Comparison of ENCODE assay signal across 8 mouse cellular contexts in the genomic region with DNA sequence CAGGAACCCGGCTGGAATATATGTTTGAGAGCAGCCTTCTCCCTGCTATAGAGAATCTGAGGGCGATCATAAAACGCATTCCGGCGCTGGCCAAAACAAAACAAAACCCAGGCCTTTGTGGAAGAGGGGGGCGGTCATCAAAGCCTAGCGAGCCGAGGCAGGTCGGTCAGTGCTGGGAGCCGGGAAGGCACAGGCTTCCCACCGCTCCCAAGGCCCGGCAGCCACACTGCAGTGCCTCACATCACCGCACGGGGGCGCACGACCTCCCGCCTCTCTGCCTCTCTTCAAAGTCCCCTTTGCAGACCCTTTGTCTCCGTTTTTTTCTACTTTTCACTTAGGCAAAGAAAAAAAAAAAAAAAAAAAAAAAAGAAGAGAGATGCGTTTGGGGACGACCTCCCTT. TPM values are rescaled to one million over a fixed set of nuclear protein-coding genes. Genes with fewer than 3 reads are reported as not detected.
DNase-seq lines count a peak whose midpoint lies in the region; ATAC-seq lines count a peak whose summit lies in the region.

No protein-coding gene starts in this region.

- H3K4me1 ChIP-seq in embryonic facial prominence, embryonic 11.5 days (ENCODE audit: control insufficient read depth, insufficient read depth, low read length) = no peaks in the 10 kb centered on the region
- no peaks in the 10 kb centered on the region for H3K4me1 ChIP-seq in heart, embryonic 16.5 days (ENCODE audit: control insufficient read depth, insufficient read depth, low read length)
- 0 out of 2 replicates have a peak, but pooled peaks cover 2% of the 10 kb centered on the region for H3K4me1 ChIP-seq in lung, embryonic 15.5 days

- no peak overlapping the region for H3K27ac ChIP-seq in embryonic facial prominence, embryonic 11.5 days (replicated peaks; ENCODE audit: low read depth, low read length)
- H3K27ac ChIP-seq in heart, embryonic 16.5 days (ENCODE audit: low read length) = no peak overlapping the region
- H3K27ac ChIP-seq in lung, embryonic 15.5 days = no peak overlapping the region

- no peaks in the 10 kb centered on the region for H3K9me3 ChIP-seq in embryonic facial prominence, embryonic 11.5 days (replicated peaks; ENCODE audit: control insufficient read depth, low read length)
- H3K9me3 ChIP-seq in heart, embryonic 16.5 days (replicated peaks; ENCODE audit: control insufficient read depth, low read length) = no peaks in the 10 kb centered on the region
- no peaks in the 10 kb centered on the region for H3K9me3 ChIP-seq in lung, embryonic 15.5 days

- peak; percentile 23 for DNase-seq in 416B (ENCODE audit: low read depth)
- DNase-seq in adrenal gland, adult 18-20 months (ENCODE audit: low spot score in 2 of 2) = peak; percentile 63 to 77
- DNase-seq in embryonic facial prominence, embryonic 11.5 days (ENCODE audit: low spot score) = peak; percentile 88
- DNase-seq in kidney, postnatal 25 days = peak; percentile 67 to 69
- DNase-seq in retina, embryonic 14.5 days (ENCODE audit: low spot score) = peak; percentile 92
- DNase-seq in urinary bladder, postnatal 25 days (ENCODE audit: low spot score) = peak; percentile 69

- no peaks in the 10 kb centered on the region for H3K27me3 ChIP-seq in embryonic facial prominence, embryonic 11.5 days (ENCODE audit: control insufficient read depth, insufficient read depth, low read length)
- H3K27me3 ChIP-seq in heart, embryonic 16.5 days (ENCODE audit: control insufficient read depth, insufficient read depth, low read length) = peaks cover 6% of the 10 kb centered on the region; the same call in 1 of the 2 replicates
- H3K27me3 ChIP-seq in lung, embryonic 15.5 days = peaks cover 4% of the 10 kb centered on the region; the same call in 1 of the 2 replicates

- H3K9ac ChIP-seq in embryonic facial prominence, embryonic 11.5 days (replicated peaks; ENCODE audit: low read length) = peak overlapping the region; percentile 52
- no peak overlapping the region for H3K9ac ChIP-seq in heart, embryonic 16.5 days (ENCODE audit: low read length)
- no peak overlapping the region for H3K9ac ChIP-seq in lung, embryonic 15.5 days

- peak overlapping the region; percentile 33; the same call in 1 of the 2 replicates for H3K4me2 ChIP-seq in embryonic facial prominence, embryonic 11.5 days (ENCODE audit: low read depth, low read length)
- H3K4me2 ChIP-seq in heart, embryonic 16.5 days (ENCODE audit: low read depth, low read length) = peak overlapping the region; percentile 18; the same call in 1 of the 2 replicates
- peak overlapping the region; percentile 35 for H3K4me2 ChIP-seq in lung, embryonic 15.5 days

- peak; percentile 41; the same call in 1 of the 2 replicates for ATAC-seq in embryonic facial prominence, embryonic 11.5 days (replicated peaks; ENCODE audit: insufficient number of reproducible peaks, low FRiP score, low TSS enrichment, low read depth)
- no peak for ATAC-seq in heart, embryonic 16.5 days (replicated peaks; ENCODE audit: extremely low read depth, insufficient read depth, low FRiP score)
- ATAC-seq in lung, embryonic 15.5 days (ENCODE audit: borderline replicate concordance, extremely low read depth, low FRiP score, low TSS enrichment) = 0 out of 2 replicates have a peak, but pooled peaks have one; percentile 32

- WGBS in embryonic facial prominence, embryonic 11.5 days = 1% methylated on average over 20 of the region's 20 CpGs
- WGBS in heart, embryonic 16.5 days = 4% methylated on average over 20 of the region's 20 CpGs
- WGBS in lung, embryonic 15.5 days = 2% methylated on average over 20 of the region's 20 CpGs

- H3K4me3 ChIP-seq in embryonic facial prominence, embryonic 11.5 days (ENCODE audit: low read depth, low read length) = no peak overlapping the region
- H3K4me3 ChIP-seq in heart, embryonic 16.5 days (ENCODE audit: low read length) = no peak overlapping the region
- H3K4me3 ChIP-seq in lung, embryonic 15.5 days = no peak overlapping the region

- no peaks in the 10 kb centered on the region for H3K36me3 ChIP-seq in embryonic facial prominence, embryonic 11.5 days (replicated peaks; ENCODE audit: control insufficient read depth, insufficient read depth, low read depth, low read length)
- no peaks in the 10 kb centered on the region for H3K36me3 ChIP-seq in heart, embryonic 16.5 days (ENCODE audit: control insufficient read depth, insufficient read depth)
- no peaks in the 10 kb centered on the region for H3K36me3 ChIP-seq in lung, embryonic 15.5 days

RNA-seq across cellular contexts. Expression of gene Trim29, which starts 23.8 kb away (rescaled TPM):
- total RNA-seq in adrenal gland, adult 18-20 months (2021) = under 1 TPM; 0.23 to 0.35 TPM
- polyA plus RNA-seq in embryonic facial prominence, embryonic 11.5 days (2014; fragmentation: Nextera tagmentation; extraction: Ambion mirVana) = 4.9 and 6.1 TPM in 2 replicates
- polyA plus RNA-seq in heart, embryonic 16.5 days (2015; fragmentation: Nextera tagmentation; extraction: Ambion mirVana) = 5.6 and 11.0 TPM in 2 replicates
- polyA plus RNA-seq in lung, embryonic 15.5 days (2015; fragmentation: Nextera tagmentation; extraction: Ambion mirVana) = 1.1 and 3.3 TPM in 2 replicates

RNA-seq across cellular contexts. Expression of gene Oaf, which starts 47.2 kb away (rescaled TPM):
- total RNA-seq in adrenal gland, adult 18-20 months (2021) = 10 to 100 TPM in 1 of 2 experiments, 1 to 10 TPM in 1; 9.9 to 38.0 TPM
- polyA plus RNA-seq in embryonic facial prominence, embryonic 11.5 days (2014; fragmentation: Nextera tagmentation; extraction: Ambion mirVana) = 73.3 and 73.5 TPM in 2 replicates
- polyA plus RNA-seq in heart, embryonic 16.5 days (2015; fragmentation: Nextera tagmentation; extraction: Ambion mirVana) = 26.0 and 27.4 TPM in 2 replicates
- polyA plus RNA-seq in lung, embryonic 15.5 days (2015; fragmentation: Nextera tagmentation; extraction: Ambion mirVana) = 48.9 and 54.2 TPM in 2 replicates

Comparison
In these comparisons a context has a peak if more than half of its experiments do, and no peak if none do; other contexts are left out.
1. DNase-seq: peak in every context shown above with its lines; median percentile 92 in retina, embryonic 14.5 days; 88 in embryonic facial prominence, embryonic 11.5 days; 70 in adrenal gland, adult 18-20 months; 69 in urinary bladder, postnatal 25 days; 68 in kidney, postnatal 25 days; 23 in 416B.